Comparison of ENCODE assay signal across 22 mouse cellular contexts in the genomic region with DNA sequence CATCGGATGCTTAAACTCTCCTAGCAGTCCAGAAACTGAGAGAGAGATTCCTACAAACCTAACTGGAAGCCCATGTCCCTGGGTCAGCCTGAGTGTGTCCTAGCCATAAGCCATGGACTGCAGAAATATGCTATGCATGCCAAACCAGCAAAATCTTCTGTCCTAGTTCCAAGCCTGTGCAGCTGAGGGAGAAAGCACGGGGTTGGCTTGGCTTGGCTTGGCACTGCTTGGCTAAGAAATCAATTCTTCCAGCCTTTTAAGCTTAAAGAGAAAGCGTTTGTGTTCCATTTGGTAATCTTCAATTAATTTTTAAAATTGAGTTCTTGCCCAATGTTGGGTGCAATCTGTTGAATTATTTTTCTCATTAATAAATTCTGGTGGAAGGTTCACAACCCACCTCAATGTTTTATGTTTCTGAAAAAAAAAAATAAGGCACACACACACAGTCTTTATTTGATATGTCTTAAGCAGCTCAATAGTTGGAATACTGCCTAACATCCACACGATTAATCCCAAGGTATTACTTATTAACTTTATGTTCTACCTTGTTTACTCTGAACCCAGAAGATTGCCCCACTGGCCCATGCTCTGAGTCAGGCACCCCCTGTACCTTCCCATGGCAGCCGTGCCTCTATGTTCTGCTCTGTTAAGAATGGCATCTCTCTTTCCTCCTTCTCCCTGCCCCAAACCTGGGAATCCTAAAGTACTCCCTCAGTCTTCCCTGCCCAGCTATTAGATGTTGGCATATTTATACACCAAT.
DNase-seq lines count a peak whose midpoint lies in the region; ATAC-seq and TF ChIP-seq lines count a peak whose summit lies in the region.
"Had no signal": no experiment of that assay in that cellular context is flagged by ENCODE, and none has a peak within 500 bp of the region (broad histone marks: within the 10 kb centered on the region; RNA-seq: fewer than 3 reads in every experiment).

No protein-coding gene starts in this region.

- H3K79me2 ChIP-seq in liver, adult 2 months (ENCODE audit: control insufficient read depth, insufficient read depth, low read length) = no peaks in the 10 kb centered on the region

- H3K9me3 ChIP-seq in liver, embryonic 12.5 days (replicated peaks) = no peaks in the 10 kb centered on the region
- H3K9me3 ChIP-seq: embryonic facial prominence, embryonic 12.5 days; hindbrain, embryonic 15.5 days; limb, embryonic 12.5 days; megakaryocyte, embryonic 14.5 days; neural tube, embryonic 12.5 days had no signal

- no peaks in the 10 kb centered on the region for H3K27me3 ChIP-seq in liver, adult 2 months (ENCODE audit: control insufficient read depth, insufficient read depth, low read length)
- H3K27me3 ChIP-seq in liver, embryonic 12.5 days (replicated peaks) = no peaks in the 10 kb centered on the region
- H3K27me3 ChIP-seq: embryonic facial prominence, embryonic 12.5 days; hindbrain, embryonic 15.5 days; limb, embryonic 12.5 days; liver, embryonic 15.5 days; megakaryocyte, embryonic 14.5 days; neural tube, embryonic 12.5 days had no signal

- no peak overlapping the region for H3K4me3 ChIP-seq in liver, adult 2 months (ENCODE audit: insufficient read depth, low read depth, low read length)
- no peak overlapping the region for H3K4me3 ChIP-seq in liver, embryonic 12.5 days
- H3K4me3 ChIP-seq: embryonic facial prominence, embryonic 12.5 days; hindbrain, embryonic 15.5 days; left cerebral cortex, adult 2 months; limb, embryonic 12.5 days; liver, embryonic 15.5 days; megakaryocyte, embryonic 14.5 days; neural tube, embryonic 12.5 days had no signal

- DNase-seq in liver, adult 2 months (ENCODE audit: extremely low read depth, low read depth, low spot score) = peak; percentile 89
- DNase-seq in kidney, adult 8-10 months = peak; percentile 65 to 68
- DNase-seq in kidney, postnatal 25 days = peak; percentile 44 to 68
- peak; percentile 16 to 34 for DNase-seq in layer of hippocampus, postnatal 14 days (ENCODE audit: low spot score in 2 of 2)
- DNase-seq in spleen, postnatal 4 days (ENCODE audit: low spot score in 2 of 2) = no peak
- DNase-seq in heart, postnatal 4 days = no peak
- DNase-seq: cerebellum, adult 2 months; heart, postnatal 14 days; lung, postnatal 10 days; right cerebral cortex, postnatal 14 days; thymus, postnatal 14 days had no signal

- no peaks in the 10 kb centered on the region for H3K36me3 ChIP-seq in liver, adult 2 months (ENCODE audit: control insufficient read depth, insufficient read depth, low read length)
- H3K36me3 ChIP-seq in liver, embryonic 12.5 days = no peaks in the 10 kb centered on the region
- H3K36me3 ChIP-seq: embryonic facial prominence, embryonic 12.5 days; hindbrain, embryonic 15.5 days; limb, embryonic 12.5 days; liver, embryonic 15.5 days; neural tube, embryonic 12.5 days had no signal

- no peak overlapping the region for H3K4me2 ChIP-seq in liver, embryonic 12.5 days
- H3K4me2 ChIP-seq: embryonic facial prominence, embryonic 12.5 days; heart, embryonic 11.5 days; hindbrain, embryonic 15.5 days; limb, embryonic 12.5 days; liver, embryonic 15.5 days; neural tube, embryonic 12.5 days had no signal

- TF ChIP-seq CTCF in liver, adult 2 months (IDR thresholded peaks at IDR 0.05; ENCODE audit: low read depth, low read length) = no peak

- H3K4me1 ChIP-seq in liver, adult 2 months (ENCODE audit: control insufficient read depth, insufficient read depth, low read length) = no peaks in the 10 kb centered on the region; the same call in 1 of the 2 replicates
- no peaks in the 10 kb centered on the region for H3K4me1 ChIP-seq in liver, embryonic 12.5 days
- H3K4me1 ChIP-seq: embryonic facial prominence, embryonic 12.5 days; hindbrain, embryonic 15.5 days; limb, embryonic 12.5 days; liver, embryonic 15.5 days; megakaryocyte, embryonic 14.5 days; neural tube, embryonic 12.5 days had no signal

- TF ChIP-seq POLR2A in liver, adult 2 months (IDR thresholded peaks at IDR 0.05; ENCODE audit: extremely low read depth, insufficient read depth, low read length) = no peak

- WGBS in liver, adult 2 months = 42% methylated on average over 5 of the region's 5 CpGs
- WGBS in liver, embryonic 12.5 days (ENCODE audit: insufficient replicate concordance) = 60% methylated on average over 5 of the region's 5 CpGs

- no peak overlapping the region for H3K9ac ChIP-seq in liver, adult 2 months (ENCODE audit: low read depth, low read length)
- no peak overlapping the region for H3K9ac ChIP-seq in liver, embryonic 12.5 days
- H3K9ac ChIP-seq: embryonic facial prominence, embryonic 12.5 days; hindbrain, embryonic 15.5 days; limb, embryonic 12.5 days; liver, embryonic 15.5 days; neural tube, embryonic 12.5 days had no signal

- no peak overlapping the region for H3K27ac ChIP-seq in liver, adult 2 months (replicated peaks; ENCODE audit: insufficient read depth, low read depth, low read length)
- no peak overlapping the region for H3K27ac ChIP-seq in liver, embryonic 12.5 days
- H3K27ac ChIP-seq: embryonic facial prominence, embryonic 12.5 days; hindbrain, embryonic 15.5 days; kidney, postnatal 0 days; left cerebral cortex, adult 2 months; limb, embryonic 12.5 days; liver, embryonic 15.5 days; neural tube, embryonic 12.5 days; stomach, postnatal 0 days had no signal

- no peak for ATAC-seq in liver, embryonic 12.5 days

Comparison
In these comparisons a context has a peak if more than half of its experiments do, and no peak if none do; other contexts are left out.
1. DNase-seq: peak in liver, adult 2 months (single experiment), kidney, adult 8-10 months (2 of 2), kidney, postnatal 25 days (2 of 2) and layer of hippocampus, postnatal 14 days (2 of 2); none in spleen, postnatal 4 days (0 of 2) and heart, postnatal 4 days (single experiment).